Mouse (Mus musculus) layer of hippocampus, adult 2 months (tissue): Measurements from ENCODE around the gene Junb. TPM values are rescaled to one million over a fixed set of nuclear protein-coding genes. Genes with fewer than 3 reads are reported as not detected.

Experiments
- DNase-seq, 2 experiments: peaks; one replicate each; pipeline ENCODE4 v3.0.0; 2022; ENCODE audit warnings: low spot score in 2 of 2
- H3K27ac ChIP-seq: fragments of 200-600 bp; 2 replicates; pipeline ENCODE4 v1.8.1; 2022
- H3K4me3 ChIP-seq: fragments of 200-600 bp; 2 replicates; pipeline ENCODE4 v1.8.1; 2022; ENCODE audit warnings: mild to moderate bottlenecking
- CTCF ChIP-seq: fragments of 200-600 bp; conservative IDR thresholded peaks from 2 replicates; pipeline ENCODE4 v1.8.1; 2022; ENCODE audit warnings: antibody characterized with exemption, mild to moderate bottlenecking, moderate library complexity
- total RNA-seq, 2 experiments: library from RNA; stranded (reverse); gene quantifications; 2 replicates each; pipeline ENCODE4 v1.2.3; 2021

The Junb gene
- total RNA-seq, 2 experiments from 2014 or later: 57.7 to 63.0 TPM

DNA sequence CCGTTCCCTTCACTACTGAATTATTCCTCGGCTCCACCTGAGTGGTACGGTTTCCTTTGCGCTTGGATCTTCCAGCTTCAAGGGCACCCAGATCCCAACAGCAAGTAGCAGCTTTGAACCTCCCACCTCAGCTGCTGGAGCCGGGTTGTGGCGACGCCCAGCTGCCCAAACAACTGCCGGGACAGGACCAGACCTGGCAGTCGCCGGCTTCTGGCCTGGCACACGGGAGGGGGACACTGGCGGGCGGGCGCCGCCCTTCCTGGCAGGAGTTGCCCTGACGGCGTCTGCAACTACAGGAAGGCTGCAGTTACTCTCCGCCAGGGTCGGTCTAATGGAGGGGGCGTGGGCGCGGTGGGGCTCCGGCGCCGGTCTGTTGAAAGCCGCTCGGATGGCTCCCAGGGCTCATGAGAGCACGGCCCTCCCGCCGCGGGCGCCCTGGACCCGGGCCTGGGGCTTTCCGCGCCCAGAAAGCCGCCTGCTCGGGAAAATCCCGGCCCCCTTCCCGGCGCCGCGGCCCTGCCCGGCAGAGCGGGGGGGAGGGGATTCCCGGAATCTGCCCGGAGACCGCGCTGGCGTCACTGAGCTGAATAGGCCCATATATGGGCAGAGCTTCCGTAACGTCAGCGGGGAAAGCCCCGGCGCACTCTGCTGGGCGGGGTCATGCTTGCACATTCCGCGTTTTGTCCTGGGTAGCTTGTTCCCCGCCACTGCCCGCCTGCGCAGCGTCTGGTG, 2.3 kb downstream of the Junb start:
- DNase-seq: peak; percentile 96 to 98
- peak overlapping the region; percentile 99 for H3K27ac ChIP-seq
- TF ChIP-seq CTCF: peak; percentile 39
- H3K4me3 ChIP-seq: peak overlapping the region; percentile 85

DNA sequence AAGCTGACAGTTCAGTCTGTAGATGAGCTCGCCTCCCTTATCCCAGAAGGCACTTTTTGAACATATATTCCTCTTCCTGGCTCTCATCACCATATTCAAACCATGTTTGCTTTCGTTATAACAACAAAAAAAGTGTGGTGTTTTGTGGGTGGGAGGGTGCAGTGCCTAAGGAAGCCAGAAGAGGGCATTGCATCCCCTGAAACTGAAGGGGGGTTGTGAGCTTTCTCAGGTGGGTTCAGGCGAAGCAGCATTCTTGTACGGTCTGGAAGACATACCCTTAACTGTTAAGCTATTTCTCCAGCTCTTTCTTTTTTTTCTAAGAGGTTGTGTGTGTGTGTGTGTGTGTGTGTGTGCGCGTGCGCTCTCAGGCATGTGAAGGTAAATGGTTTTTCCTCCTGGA, 3.1 kb downstream of the Junb start:
- peak in 1 of 2 experiments; percentile 73 for DNase-seq
- peak overlapping the region; percentile 99 for H3K27ac ChIP-seq
- H3K4me3 ChIP-seq: peak overlapping the region; percentile 85
- TF ChIP-seq CTCF: peak; percentile 91

GRCm38 (mm10) chr8:84974543-84975142, 3.9 kb downstream of the Junb start:
- Histone ChIP-seq H3K27ac (no peak overlapping the region), H3K4me3 (no peak overlapping the region)
- DNase-seq: no peak
- TF ChIP-seq CTCF: no peak

GRCm38 (mm10) chr8:84973803-84974542, 4.5 kb downstream of the Junb start:
- peak; percentile 92 for TF ChIP-seq CTCF
- H3K4me3 ChIP-seq: no peak overlapping the region
- DNase-seq: peak in 1 of 2 experiments; percentile 64

GRCm38 (mm10) chr8:84973079-84973478, 5.4 kb downstream of the Junb start:
- Histone ChIP-seq H3K27ac (no peak overlapping the region), H3K4me3 (no peak overlapping the region)
- DNase-seq: no peak
- no peak for TF ChIP-seq CTCF

More at GRCm38 (mm10) chr8:84973803-84974542, 4.5 kb downstream of the Junb start:
- H3K27ac ChIP-seq: peak overlapping the region; percentile 2; the same call in 1 of the 2 replicates

DNA sequence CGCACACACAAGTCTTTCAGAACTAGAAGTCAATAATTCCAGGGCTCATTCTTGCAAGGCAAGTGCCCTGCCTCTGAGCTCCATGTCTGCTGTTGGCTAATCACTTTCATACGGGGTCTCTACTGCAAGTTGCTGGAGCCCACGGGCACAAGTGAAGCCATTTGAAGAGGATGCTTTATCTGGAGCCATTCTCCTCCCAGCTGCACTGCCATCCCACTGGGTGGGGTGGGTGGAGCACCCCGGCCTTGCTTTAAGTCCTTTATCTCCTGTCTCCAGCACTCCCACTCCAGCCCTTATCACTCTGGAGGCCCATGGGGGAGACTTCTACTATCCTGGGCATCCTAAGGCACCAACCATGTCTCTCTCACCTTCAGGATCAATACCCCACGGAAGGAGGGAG, 7.6 kb downstream of the Junb start:
- H3K27ac ChIP-seq: peak overlapping the region; percentile 95; the same call in 1 of the 2 replicates
- peak overlapping the region; percentile 92 for H3K4me3 ChIP-seq
- no peak for TF ChIP-seq CTCF
- no peak for DNase-seq

- no peak for TF ChIP-seq CTCF
- no peak for DNase-seq
- H3K27ac ChIP-seq: peak overlapping the region; percentile 95
- peak overlapping the region; percentile 92 for H3K4me3 ChIP-seq
Measured at GRCm38 (mm10) chr8:84970135-84970790, 8.3 kb downstream of the Junb start.

DNA sequence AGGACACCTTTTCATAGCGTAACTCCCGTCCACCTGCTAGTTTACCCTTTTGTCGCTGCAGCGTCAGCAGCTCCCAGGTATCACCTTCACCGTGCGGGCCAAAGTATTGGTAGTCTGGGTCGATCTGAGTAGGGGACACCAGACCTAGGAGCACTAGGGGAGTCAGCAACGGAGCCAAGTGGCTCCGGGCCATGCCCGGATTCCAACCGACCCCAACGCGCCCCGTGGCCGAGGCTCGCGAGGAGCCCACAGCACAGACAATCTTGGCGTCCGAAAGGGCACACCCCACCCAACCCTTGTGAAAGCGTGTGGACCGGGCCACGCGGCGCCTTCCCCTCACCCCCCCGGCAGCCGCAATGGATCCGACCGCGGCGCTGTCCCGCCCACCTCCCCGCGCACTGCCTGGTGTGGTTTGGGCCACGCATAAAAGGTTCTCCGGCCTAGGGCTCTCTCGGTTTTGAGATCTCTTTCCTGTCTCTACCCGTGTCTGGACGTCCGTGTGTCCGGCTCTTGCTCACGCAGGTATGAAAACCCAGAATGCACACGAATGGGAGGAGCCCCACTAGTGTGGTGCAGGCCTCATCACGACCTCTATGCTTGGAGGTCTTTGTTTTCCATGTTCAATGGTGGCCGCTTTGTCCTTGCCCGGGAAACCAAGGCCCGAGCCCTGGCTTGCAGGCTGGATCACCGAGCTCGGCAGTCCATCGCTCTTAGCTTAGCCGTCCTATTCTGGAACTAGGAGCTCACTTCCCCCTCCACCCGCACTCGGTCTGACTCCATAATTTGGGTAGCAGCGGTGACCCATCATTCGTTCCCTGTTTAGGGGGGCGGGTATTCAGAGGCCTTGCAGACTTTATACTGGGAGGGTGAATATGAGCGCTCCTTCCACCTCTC, 9.0 kb downstream of the Junb start, which contains the start of the genes Gm49661, Prdx2 and Rnaseh2a:
TSS of gene Gm49661 (minus strand) at position 193 of the 894 bp plus-strand sequence.
TSS of gene Prdx2 (plus strand) at position 347 of the 894 bp plus-strand sequence.
TSS of gene Rnaseh2a (minus strand) at position 527 of the 894 bp plus-strand sequence.
- peak; percentile 72 to 75 for DNase-seq
- Histone ChIP-seq H3K27ac (peak within 1 kb of the TSS; percentile 95), H3K4me3 (peak within 1 kb of the TSS; percentile 92)
- no peak for TF ChIP-seq CTCF

DNA sequence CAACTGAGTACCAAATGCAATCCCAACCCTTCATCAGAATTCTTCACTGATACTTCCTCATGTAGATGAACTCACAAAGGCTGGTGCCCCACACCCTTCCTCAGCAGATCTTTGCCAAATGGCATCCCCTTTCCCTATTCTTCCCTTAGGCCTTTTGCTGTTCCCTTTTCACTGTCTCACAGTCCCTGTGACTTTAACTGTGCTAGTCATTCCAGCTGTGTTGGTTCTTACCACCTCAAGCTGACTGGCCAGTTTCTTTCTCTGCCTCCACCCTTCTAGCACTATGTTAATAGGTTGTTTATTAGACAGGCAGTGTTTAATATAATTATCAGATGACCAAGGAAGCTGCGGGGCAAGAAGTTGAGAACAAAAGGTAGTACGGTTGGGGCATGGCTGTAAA, 9.9 kb downstream of the Junb start:
- no peak for TF ChIP-seq CTCF
- peak overlapping the region; percentile 92 for H3K4me3 ChIP-seq
- DNase-seq: no peak
- H3K27ac ChIP-seq: peak overlapping the region; percentile 95

GRCm38 (mm10) chr8:84967532-84968304, 10.8 kb downstream of the Junb start:
- H3K4me3 ChIP-seq: no peak overlapping the region
- no peak overlapping the region for H3K27ac ChIP-seq

GRCm38 (mm10) chr8:84966603-84967002, 11.9 kb downstream of the Junb start:
- H3K27ac ChIP-seq: no peak overlapping the region
- no peak overlapping the region for H3K4me3 ChIP-seq
- no peak for TF ChIP-seq CTCF
- DNase-seq: no peak

More at GRCm38 (mm10) chr8:84967532-84968304, 10.8 kb downstream of the Junb start:
- DNase-seq: no peak
- no peak for TF ChIP-seq CTCF
